In the genomic region with DNA sequence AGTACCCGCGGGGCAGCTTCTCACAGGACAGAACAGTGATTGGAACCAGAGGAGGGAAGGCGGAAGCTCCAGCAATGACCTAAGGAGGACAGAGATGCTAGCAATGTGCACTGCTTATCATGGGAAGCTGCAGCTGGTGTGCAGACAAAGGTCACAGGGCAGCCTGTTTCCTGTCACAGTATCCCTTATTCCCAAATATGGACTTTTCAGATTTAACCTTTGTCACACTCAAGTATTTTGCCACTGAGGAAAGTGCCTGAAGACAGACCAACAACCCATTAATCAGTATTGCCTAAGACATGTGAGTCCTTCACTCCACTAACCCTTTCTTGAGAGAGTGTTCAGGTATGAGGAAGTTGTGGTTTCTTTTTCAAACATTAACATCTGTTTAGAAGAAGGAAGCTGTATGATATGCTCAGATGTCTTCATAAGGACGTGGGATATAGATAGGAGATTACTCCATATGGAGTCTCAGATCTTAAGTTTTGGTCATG, we compare ENCODE assay signal across 11 mouse cellular contexts. TPM values are rescaled to one million over a fixed set of nuclear protein-coding genes. Genes with fewer than 3 reads are reported as not detected.
DNase-seq lines count a peak whose midpoint lies in the region; ATAC-seq lines count a peak whose summit lies in the region.
"Had no signal": no experiment of that assay in that cellular context is flagged by ENCODE, and none has a peak within 500 bp of the region (broad histone marks: within the 10 kb centered on the region; RNA-seq: fewer than 3 reads in every experiment).

No protein-coding gene starts in this region.

- no peak overlapping the region for H3K4me3 ChIP-seq in midbrain, embryonic 13.5 days (replicated peaks)

- no peak overlapping the region for H3K9ac ChIP-seq in midbrain, embryonic 13.5 days (replicated peaks)

- DNase-seq in kidney, adult 11 months = peak; percentile 17
- DNase-seq in kidney, adult 18-20 months = no peak
- DNase-seq in Muller cell, postnatal 12 days (ENCODE audit: inconsistent ontology term) = peak; percentile 12
- DNase-seq in heart, postnatal 25 days (ENCODE audit: low spot score) = peak; percentile 4
- peak; percentile 11 to 32 for DNase-seq in lung, postnatal 4 days
- no peak for DNase-seq in frontal cortex, adult 2 months (ENCODE audit: extremely low spot score in 1 of 2, low spot score in 1 of 2)
- DNase-seq in adrenal gland, postnatal 14 days = no peak
- DNase-seq: adrenal gland, postnatal 10 days; gastrocnemius, postnatal 10 days; right cerebral cortex, postnatal 14 days had no signal

- no peaks in the 10 kb centered on the region for H3K9me3 ChIP-seq in midbrain, embryonic 13.5 days

- no peaks in the 10 kb centered on the region for H3K36me3 ChIP-seq in midbrain, embryonic 13.5 days

- H3K4me1 ChIP-seq in midbrain, embryonic 13.5 days (replicated peaks) = no peaks in the 10 kb centered on the region

- intact Hi-C loops in heart, postnatal 25 days (cut with DNase I) = no loop called here

- ATAC-seq in midbrain, embryonic 13.5 days = no peak

- no peak overlapping the region for H3K27ac ChIP-seq in midbrain, embryonic 13.5 days

- peaks cover 47% of the 10 kb centered on the region for H3K27me3 ChIP-seq in midbrain, embryonic 13.5 days

- WGBS in midbrain, embryonic 13.5 days = 68% methylated on average over 4 of the region's 4 CpGs

- no peak overlapping the region for H3K4me2 ChIP-seq in midbrain, embryonic 13.5 days (replicated peaks)

RNA-seq across cellular contexts. Expression of a gene that starts 32.3 kb away (rescaled TPM):
- 10 to 100 TPM; 19.8 to 23.1 TPM for total RNA-seq in heart, postnatal 25 days (2021)
- 18.5 and 18.6 TPM in 2 replicates for polyA plus RNA-seq in frontal cortex, adult 2 months (2012; rRNA removed)
- 58.3 and 58.8 TPM in 2 replicates for total RNA-seq in adrenal gland, postnatal 14 days (2021)
- 33.3 and 36.3 TPM in 2 replicates for polyA plus RNA-seq in midbrain, embryonic 13.5 days (2015; fragmentation: Nextera tagmentation; extraction: Ambion mirVana)

Comparison
In these comparisons a context has a peak if more than half of its experiments do, and no peak if none do; other contexts are left out.
1. DNase-seq: peak in kidney, adult 11 months (single experiment), Muller cell, postnatal 12 days (single experiment), heart, postnatal 25 days (single experiment) and lung, postnatal 4 days (2 of 2); none in kidney, adult 18-20 months (single experiment), frontal cortex, adult 2 months (0 of 2) and adrenal gland, postnatal 14 days (single experiment).